Mouse (Mus musculus): ENCODE measurements around the gene Mpped1.

Mpped1 gene

DNA sequence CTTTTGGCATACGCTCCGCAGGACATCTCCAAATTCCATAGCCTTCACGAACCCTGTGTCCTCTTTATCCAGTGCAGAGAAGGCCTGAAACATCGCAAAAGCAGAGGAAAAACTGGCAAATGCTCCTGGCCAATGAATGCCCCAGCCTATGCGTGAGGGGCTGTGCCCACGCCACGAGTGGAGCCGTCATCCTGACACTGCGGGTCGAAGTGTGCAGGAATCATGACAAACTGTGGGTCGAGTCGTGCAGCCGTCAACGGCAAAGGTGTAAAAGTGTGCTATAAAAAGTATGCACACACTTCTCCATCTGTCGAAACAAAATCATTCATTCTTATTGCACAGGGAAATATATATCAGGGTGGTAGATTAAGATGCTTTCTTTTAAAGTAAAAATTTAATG, 113.6 kb downstream of the Mpped1 start:
- no peak for DNase-seq

DNA sequence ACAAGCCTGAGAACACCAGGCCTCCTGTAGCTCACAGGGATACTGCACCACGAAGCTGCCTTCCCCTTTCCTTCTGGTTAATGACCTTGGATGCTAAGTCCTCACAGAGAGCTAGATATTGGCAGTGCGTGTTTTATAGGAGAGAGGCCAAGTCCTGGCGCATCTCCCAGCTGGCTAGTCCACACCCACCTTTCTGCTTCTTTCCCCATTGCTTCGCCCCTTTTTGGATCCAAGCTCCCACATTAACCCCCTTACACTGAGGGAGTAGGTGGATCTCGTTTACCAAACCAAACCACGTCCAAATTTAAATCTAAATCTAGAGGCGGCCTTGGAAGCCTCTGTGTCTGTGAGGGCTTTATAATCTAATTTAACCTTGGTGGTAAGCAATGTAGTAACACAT, 115.0 kb downstream of the Mpped1 start:
- DNase-seq, result peak; percentile 37

DNA sequence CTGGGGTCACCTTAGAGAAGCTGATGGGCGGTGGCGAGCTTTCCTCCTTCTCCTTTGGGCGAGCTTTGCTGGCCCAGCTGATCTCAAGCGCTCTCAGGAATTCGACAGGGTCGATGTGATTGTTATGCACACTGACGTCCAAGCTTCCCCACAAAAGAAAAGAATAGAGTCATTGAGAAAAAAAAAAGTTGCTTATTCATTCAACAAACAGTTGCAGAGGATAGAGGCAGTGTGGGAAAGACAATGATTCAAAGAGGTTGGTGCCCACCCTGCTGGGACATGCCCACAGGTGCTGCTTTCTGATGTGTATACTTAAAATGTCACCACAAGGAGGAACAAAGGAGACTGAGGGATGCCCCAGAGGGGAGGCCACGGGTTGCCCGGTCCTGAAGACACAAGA, 116.7 kb downstream of the Mpped1 start:
- DNase-seq, result no peak

DNA sequence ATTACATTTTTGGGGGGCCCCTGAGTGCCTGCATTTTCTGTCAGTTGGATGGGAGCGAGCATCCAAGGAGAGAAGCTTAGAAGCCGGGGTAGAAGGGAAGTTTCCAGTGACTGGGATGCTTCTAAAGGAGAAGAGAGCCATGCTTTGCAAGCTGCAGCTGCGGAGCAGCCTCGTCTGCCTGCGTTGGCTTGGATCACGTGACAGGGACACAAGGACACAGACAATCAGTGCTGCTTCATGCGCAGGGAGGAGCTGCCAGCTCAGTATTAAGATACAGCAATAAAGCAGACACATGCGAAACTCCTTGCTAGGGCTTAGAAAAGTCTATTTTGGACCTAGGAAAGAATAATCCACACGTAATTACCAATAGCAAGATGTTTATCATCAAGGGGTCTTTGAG, 118.0 kb downstream of the Mpped1 start:
- peak; percentile 71 for DNase-seq

DNA sequence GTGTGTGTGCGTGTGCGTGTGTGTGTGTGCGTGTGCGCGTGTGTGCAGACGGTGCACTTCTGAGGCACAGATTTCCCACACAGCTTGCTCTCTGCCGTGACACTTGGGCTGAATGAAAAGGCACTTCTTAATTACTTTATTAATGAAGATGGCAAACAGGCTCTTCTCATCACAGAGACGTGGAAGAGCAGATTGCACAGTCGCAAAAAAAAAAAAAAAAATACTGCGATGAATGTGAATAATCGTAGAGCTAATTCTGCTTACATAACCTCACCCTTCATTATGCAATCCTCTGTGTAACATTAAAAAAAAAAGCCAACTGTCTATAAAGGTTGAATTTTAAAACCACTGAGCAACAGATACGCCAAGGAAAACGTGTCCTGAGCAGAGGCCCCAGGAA, 127.2 kb downstream of the Mpped1 start:
- DNase-seq, result no peak

Measured in right cerebral cortex, adult 18-20 months (tissue).